Mouse (Mus musculus) thymus, adult 18-20 months (tissue): Measurements from ENCODE around the gene Nudt16.
"Not testable (repeated sequence)": the region's sequence is repeated elsewhere in the genome, so short reads cannot be mapped to it uniquely, and the experiment has no call there.

Source experiments
- DNase-seq, 2 experiments: peaks; one replicate each; pipeline ENCODE4 v3.0.0; 2022; ENCODE audit warnings: mixed read lengths in 2 of 2

The Nudt16 gene

GRCm38 (mm10) chr9:105131253-105132001 is at the start of gene Nudt16:
Gene Nudt16, minus strand, starts transcription at chr9:105131824.
- peak; percentile 92 to 94 for DNase-seq

- DNase-seq: no peak
Observed at GRCm38 (mm10) chr9:105144992-105145391, 13.4 kb upstream of the Nudt16 start, which contains the start of gene 1700080E11Rik. Gene 1700080E11Rik, minus strand, starts transcription at chr9:105145092.

- DNase-seq: no peak
Observed at GRCm38 (mm10) chr9:105139204-105139603, 7.6 kb upstream of the Nudt16 start.

- DNase-seq: no peak
Observed at GRCm38 (mm10) chr9:105136404-105136803, 4.8 kb upstream of the Nudt16 start.

- DNase-seq: peak in 1 of 2 experiments; percentile 17
Observed at GRCm38 (mm10) chr9:105134536-105134935, 2.9 kb upstream of the Nudt16 start.

GRCm38 (mm10) chr9:105132002-105132367 is 361 bp upstream of the Nudt16 start:
- DNase-seq: no peak

- DNase-seq: no peak
Observed at GRCm38 (mm10) chr9:105130331-105130730, 1.3 kb downstream of the Nudt16 start.

- DNase-seq: not testable (repeated sequence)
Observed at GRCm38 (mm10) chr9:105125206-105125605, 6.4 kb downstream of the Nudt16 start.

- DNase-seq: no peak
Observed at GRCm38 (mm10) chr9:105103893-105104292, 27.7 kb downstream of the Nudt16 start.

- DNase-seq: no peak
Observed at GRCm38 (mm10) chr9:105101911-105102310, 29.7 kb downstream of the Nudt16 start.

- peak; percentile 53 to 69 for DNase-seq
Observed at GRCm38 (mm10) chr9:105100807-105101570, 30.6 kb downstream of the Nudt16 start.

GRCm38 (mm10) chr9:105080246-105080645 is 51.4 kb downstream of the Nudt16 start:
- DNase-seq: no peak
